Mouse (Mus musculus) liver, embryonic 16.5 days (tissue): ENCODE results near the gene Wnt2. TPM values are rescaled to one million over a fixed set of nuclear protein-coding genes. Genes with fewer than 3 reads are reported as not detected.

Experiments
- ATAC-seq: fragments of 200-750 bp; cut with Nextera tagmentation; 2 replicates; pipeline ENCODE4 v1.8.0; 2017; ENCODE audit warnings: low read depth, mild to moderate bottlenecking, moderate number of reproducible peaks, moderate library complexity
- H3K27ac ChIP-seq: fragments of 300-500 bp; sonication (generic); 2 replicates; pipeline ENCODE4 v1.5.1; 2014; ENCODE audit warnings: mild to moderate bottlenecking, low read length
- H3K27me3 ChIP-seq: fragments of 300-500 bp; sonication (generic); 2 replicates; pipeline ENCODE4 v1.6.1; 2014; ENCODE audit warnings: low read depth, low read length, mixed read lengths; ENCODE audit not compliant: control insufficient read depth, insufficient read depth
- H3K36me3 ChIP-seq: fragments of 300-500 bp; sonication (generic); 2 replicates; pipeline ENCODE4 v1.6.1; 2014; ENCODE audit warnings: mild to moderate bottlenecking; ENCODE audit not compliant: control insufficient read depth, insufficient read depth
- H3K4me1 ChIP-seq: fragments of 300-500 bp; sonication (generic); 2 replicates; pipeline ENCODE4 v1.6.1; 2014; ENCODE audit warnings: low read depth, low read length, mixed read lengths; ENCODE audit not compliant: control insufficient read depth
- H3K4me2 ChIP-seq: fragments of 300-500 bp; sonication (generic); 2 replicates; pipeline ENCODE4 v1.6.1; 2014; ENCODE audit warnings: low read depth, low read length, mixed read lengths
- H3K4me3 ChIP-seq: fragments of 300-500 bp; sonication (generic); 2 replicates; pipeline ENCODE4 v1.5.1; 2014; ENCODE audit warnings: low read depth, mild to moderate bottlenecking, low read length
- H3K9ac ChIP-seq: fragments of 300-500 bp; sonication (generic); 2 replicates; pipeline ENCODE4 v1.6.1; 2014; ENCODE audit warnings: low read depth, low read length
- H3K9me3 ChIP-seq: fragments of 300-500 bp; sonication (generic); replicated peaks from 2 replicates; pipeline ENCODE4 v1.6.1; 2016; ENCODE audit warnings: low read length; ENCODE audit not compliant: control insufficient read depth
- WGBS: fragments of 180-500 bp; shearing (Covaris S2); extraction: QIAGEN DNeasy Blood & Tissue Kit; methylation state at CpG from one replicate; pipeline ENCODE4 v1.1.7; 2014; ENCODE audit not compliant: insufficient replicate concordance; 5-methylcytosine and 5-hydroxymethylcytosine counted together
- polyA plus RNA-seq: library from polyadenylated mRNA; unstranded; fragments of >200 nt; fragmentation: Nextera tagmentation; extraction: Ambion mirVana; gene quantifications from 2 replicates; pipeline ENCODE4 v1.2.1, GENCODE M21; 2015

Wnt2 gene
- polyA plus RNA-seq, 1 experiment from 2014 or later = 2.1 TPM

GRCm38 (mm10) chr6:18031509-18032010, 1.2 kb upstream of the Wnt2 start:
- Histone ChIP-seq H3K9ac (no peak overlapping the region), H3K4me2 (peak overlapping the region; percentile 14), H3K36me3 (no peaks in the 10 kb centered on the region), H3K4me1 (no peaks in the 10 kb centered on the region), H3K4me3 (peak overlapping the region; percentile 29), H3K9me3 (no peaks in the 10 kb centered on the region), H3K27ac (no peak overlapping the region), H3K27me3 (peaks cover 39% of the 10 kb centered on the region)
- peak; percentile 67 for ATAC-seq
- WGBS = under 1% methylated on average over 29 of the region's 29 CpGs

- 5% methylated on average over 12 of the region's 12 CpGs for WGBS
- no peak overlapping the region for H3K27ac ChIP-seq
- 0 out of 2 replicates have a peak, but pooled peaks have one; percentile 28 for ATAC-seq
These were observed 603 bp upstream of the Wnt2 start for GRCm38 (mm10) chr6:18030868-18031508.

GRCm38 (mm10) chr6:18024133-18024794, 6.1 kb downstream of the Wnt2 start:
- H3K4me1 ChIP-seq = no peaks in the 10 kb centered on the region
- ATAC-seq = no peak
- 69% methylated on average over 8 of the region's 8 CpGs for WGBS
- H3K27ac ChIP-seq = no peak overlapping the region
- no peak overlapping the region for H3K9ac ChIP-seq
- H3K4me3 ChIP-seq = no peak overlapping the region
- no peaks in the 10 kb centered on the region for H3K36me3 ChIP-seq
- H3K9me3 ChIP-seq = no peaks in the 10 kb centered on the region
- H3K4me2 ChIP-seq = no peak overlapping the region
- H3K27me3 ChIP-seq = peaks cover 7% of the 10 kb centered on the region

More at GRCm38 (mm10) chr6:18030868-18031508, 603 bp upstream of the Wnt2 start:
- H3K4me1 ChIP-seq = no peaks in the 10 kb centered on the region
- no peaks in the 10 kb centered on the region for H3K9me3 ChIP-seq
- no peak overlapping the region for H3K9ac ChIP-seq
- H3K27me3 ChIP-seq = peaks cover 39% of the 10 kb centered on the region
- peak overlapping the region; percentile 14; the same call in 1 of the 2 replicates for H3K4me2 ChIP-seq
- no peak overlapping the region for H3K4me3 ChIP-seq
- no peaks in the 10 kb centered on the region for H3K36me3 ChIP-seq

GRCm38 (mm10) chr6:18013346-18013745, 17.0 kb downstream of the Wnt2 start:
- Histone ChIP-seq H3K9me3 (no peaks in the 10 kb centered on the region), H3K27ac (no peak overlapping the region), H3K36me3 (no peaks in the 10 kb centered on the region), H3K4me1 (no peaks in the 10 kb centered on the region), H3K4me3 (no peak overlapping the region), H3K9ac (no peak overlapping the region), H3K4me2 (no peak overlapping the region), H3K27me3 (no peaks in the 10 kb centered on the region)
- no peak for ATAC-seq
- WGBS = 53% methylated on average over 7 of the region's 7 CpGs

- ATAC-seq = no peak
- no peak overlapping the region for H3K9ac ChIP-seq
- H3K27ac ChIP-seq = no peak overlapping the region
- no peaks in the 10 kb centered on the region for H3K36me3 ChIP-seq
- no peak overlapping the region for H3K4me3 ChIP-seq
- H3K27me3 ChIP-seq = no peaks in the 10 kb centered on the region
- no peaks in the 10 kb centered on the region for H3K9me3 ChIP-seq
- H3K4me2 ChIP-seq = no peak overlapping the region
- H3K4me1 ChIP-seq = no peaks in the 10 kb centered on the region
- 51% methylated on average over 3 of the region's 3 CpGs for WGBS
These were observed 23.0 kb downstream of the Wnt2 start for GRCm38 (mm10) chr6:18007356-18007755.

GRCm38 (mm10) chr6:18002065-18002464, 28.3 kb downstream of the Wnt2 start:
- Histone ChIP-seq H3K4me1 (no peaks in the 10 kb centered on the region), H3K27ac (no peak overlapping the region), H3K27me3 (no peaks in the 10 kb centered on the region), H3K9me3 (no peaks in the 10 kb centered on the region), H3K9ac (no peak overlapping the region), H3K36me3 (no peaks in the 10 kb centered on the region), H3K4me3 (no peak overlapping the region), H3K4me2 (no peak overlapping the region)
- ATAC-seq = no peak
- WGBS = 72% methylated on average over 6 of the region's 6 CpGs

- 55% methylated on average over 4 of the region's 4 CpGs for WGBS
- H3K27ac ChIP-seq = no peak overlapping the region
- no peak overlapping the region for H3K4me3 ChIP-seq
- H3K9ac ChIP-seq = no peak overlapping the region
- H3K9me3 ChIP-seq = no peaks in the 10 kb centered on the region
- no peaks in the 10 kb centered on the region for H3K27me3 ChIP-seq
- H3K36me3 ChIP-seq = no peaks in the 10 kb centered on the region
- no peak for ATAC-seq
- H3K4me1 ChIP-seq = no peaks in the 10 kb centered on the region
- H3K4me2 ChIP-seq = no peak overlapping the region
These were observed 31.9 kb downstream of the Wnt2 start for GRCm38 (mm10) chr6:17998497-17998896.

- H3K27ac ChIP-seq = no peak overlapping the region
- no peaks in the 10 kb centered on the region for H3K9me3 ChIP-seq
- ATAC-seq = no peak
- no peaks in the 10 kb centered on the region for H3K27me3 ChIP-seq
- no peaks in the 10 kb centered on the region for H3K36me3 ChIP-seq
- H3K4me1 ChIP-seq = no peaks in the 10 kb centered on the region
- 53% methylated on average over 6 of the region's 6 CpGs for WGBS
- no peak overlapping the region for H3K4me3 ChIP-seq
- H3K4me2 ChIP-seq = no peak overlapping the region
- no peak overlapping the region for H3K9ac ChIP-seq
These were observed 35.2 kb downstream of the Wnt2 start for GRCm38 (mm10) chr6:17994956-17995790.
